Mouse (Mus musculus) intestine, embryonic 16.5 days (tissue): ENCODE results near the gene Lhx2. TPM values are rescaled to one million over a fixed set of nuclear protein-coding genes. Genes with fewer than 3 reads are reported as not detected.

ENCODE experiments used
- ATAC-seq: fragments of 200-750 bp; cut with Nextera tagmentation; 2 replicates; pipeline ENCODE4 v1.8.0; 2017; ENCODE audit warnings: moderate TSS enrichment, moderate library complexity
- H3K27ac ChIP-seq: fragments of 300-500 bp; sonication (generic); 2 replicates; pipeline ENCODE4 v1.5.1; 2014; ENCODE audit warnings: mild to moderate bottlenecking, low read length
- H3K27me3 ChIP-seq: fragments of 300-500 bp; sonication (generic); replicated peaks from 2 replicates; pipeline ENCODE4 v1.6.1; 2014; ENCODE audit warnings: low read length, control low read depth, mixed read lengths; ENCODE audit not compliant: control insufficient read depth, insufficient read depth
- H3K36me3 ChIP-seq: fragments of 300-500 bp; sonication (generic); 2 replicates; pipeline ENCODE4 v1.6.1; 2014; ENCODE audit warnings: low read length, control low read depth; ENCODE audit not compliant: control insufficient read depth, insufficient read depth
- H3K4me1 ChIP-seq: fragments of 300-500 bp; sonication (generic); 2 replicates; pipeline ENCODE4 v1.6.1; 2014; ENCODE audit warnings: low read length, control low read depth, mixed read lengths; ENCODE audit not compliant: control insufficient read depth, insufficient read depth
- H3K4me2 ChIP-seq: fragments of 300-500 bp; sonication (generic); 2 replicates; pipeline ENCODE4 v1.6.1; 2014; ENCODE audit warnings: low read depth, low read length, control low read depth
- H3K4me3 ChIP-seq: fragments of 300-500 bp; sonication (generic); 2 replicates; pipeline ENCODE4 v1.5.1; 2014; ENCODE audit warnings: mild to moderate bottlenecking, low read length
- H3K9ac ChIP-seq: fragments of 300-500 bp; sonication (generic); 2 replicates; pipeline ENCODE4 v1.6.1; 2014; ENCODE audit warnings: low read depth, low read length
- H3K9me3 ChIP-seq: fragments of 300-500 bp; sonication (generic); 2 replicates; pipeline ENCODE4 v1.6.1; 2016; ENCODE audit warnings: low read length, control low read depth; ENCODE audit not compliant: control insufficient read depth
- WGBS: fragments of 180-500 bp; shearing (Covaris S2); extraction: QIAGEN DNeasy Blood & Tissue Kit; methylation state at CpG from one replicate; pipeline ENCODE4 v1.1.7; 2014; 5-methylcytosine and 5-hydroxymethylcytosine counted together
- polyA plus RNA-seq: library from polyadenylated mRNA; unstranded; fragments of >200 nt; fragmentation: Nextera tagmentation; extraction: Ambion mirVana; gene quantifications from 2 replicates; pipeline ENCODE4 v1.2.1, GENCODE M21; 2015

The Lhx2 gene
- polyA plus RNA-seq, 1 experiment from 2014 or later, result 0.05 TPM

GRCm38 (mm10) chr2:38343573-38343972, 4.5 kb downstream of the Lhx2 start:
- WGBS, result 21% methylated on average over 1 of the region's 1 CpGs
- H3K9me3 ChIP-seq, result no peaks in the 10 kb centered on the region
- H3K4me1 ChIP-seq, result peaks cover 17% of the 10 kb centered on the region

GRCm38 (mm10) chr2:38344727-38345126, 5.6 kb downstream of the Lhx2 start:
- H3K4me3 ChIP-seq, result no peak overlapping the region
- no peaks in the 10 kb centered on the region for H3K36me3 ChIP-seq
- no peak overlapping the region for H3K9ac ChIP-seq
- ATAC-seq, result no peak
- no peaks in the 10 kb centered on the region for H3K9me3 ChIP-seq
- no peak overlapping the region for H3K4me2 ChIP-seq
- peaks cover 77% of the 10 kb centered on the region for H3K27me3 ChIP-seq
- peaks cover 6% of the 10 kb centered on the region for H3K4me1 ChIP-seq
- H3K27ac ChIP-seq, result no peak overlapping the region

More at GRCm38 (mm10) chr2:38343573-38343972, 4.5 kb downstream of the Lhx2 start:
- Histone ChIP-seq H3K4me2 (no peak overlapping the region), H3K4me3 (no peak overlapping the region), H3K27me3 (peaks cover 77% of the 10 kb centered on the region), H3K36me3 (no peaks in the 10 kb centered on the region), H3K27ac (no peak overlapping the region), H3K9ac (no peak overlapping the region)
- no peak for ATAC-seq

DNA sequence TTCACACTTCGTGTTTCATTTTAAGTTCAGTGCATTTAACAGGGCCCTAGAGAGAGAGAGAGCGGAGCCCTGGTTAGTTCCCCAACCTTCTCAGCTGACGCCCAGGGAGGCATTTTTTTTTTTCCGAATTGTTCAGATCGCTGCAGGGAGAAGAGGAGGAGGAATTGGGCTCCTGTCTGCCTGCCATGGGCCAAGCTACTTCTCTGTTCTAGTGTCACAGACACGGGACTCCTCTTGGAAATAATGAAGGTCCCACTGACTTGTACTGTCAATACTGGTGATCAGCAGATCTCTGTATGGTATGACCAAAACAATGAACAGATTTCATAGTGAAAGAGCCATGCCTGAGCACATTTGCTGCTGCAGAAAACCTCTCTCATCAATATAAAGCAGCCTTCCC, 7.3 kb downstream of the Lhx2 start:
- WGBS, result under 1% methylated on average over 6 of the region's 6 CpGs

GRCm38 (mm10) chr2:38346881-38347764, 8.0 kb downstream of the Lhx2 start:
- Histone ChIP-seq H3K27ac (no peak overlapping the region), H3K4me1 (peaks cover 25% of the 10 kb centered on the region), H3K27me3 (peaks cover 79% of the 10 kb centered on the region), H3K4me2 (no peak overlapping the region), H3K36me3 (no peaks in the 10 kb centered on the region), H3K9me3 (no peaks in the 10 kb centered on the region), H3K4me3 (no peak overlapping the region), H3K9ac (no peak overlapping the region)
- 1% methylated on average over 15 of the region's 15 CpGs for WGBS
- no peak for ATAC-seq

More for the DNA sequence above, 7.3 kb downstream of the Lhx2 start:
- no peaks in the 10 kb centered on the region for H3K9me3 ChIP-seq
- H3K27me3 ChIP-seq, result peaks cover 77% of the 10 kb centered on the region
- H3K4me1 ChIP-seq, result peaks cover 18% of the 10 kb centered on the region
- H3K4me2 ChIP-seq, result no peak overlapping the region
- no peak overlapping the region for H3K9ac ChIP-seq
- H3K27ac ChIP-seq, result no peak overlapping the region
- no peaks in the 10 kb centered on the region for H3K36me3 ChIP-seq
- H3K4me3 ChIP-seq, result no peak overlapping the region
- ATAC-seq, result no peak

- Histone ChIP-seq H3K4me2 (peak overlapping the region; percentile 30; the same call in 1 of the 2 replicates), H3K36me3 (no peaks in the 10 kb centered on the region), H3K4me3 (peak overlapping the region; percentile 24; the same call in 1 of the 2 replicates), H3K27ac (no peak overlapping the region), H3K9ac (no peak overlapping the region), H3K9me3 (no peaks in the 10 kb centered on the region), H3K4me1 (peaks cover 27% of the 10 kb centered on the region), H3K27me3 (peaks cover 87% of the 10 kb centered on the region)
- no peak for ATAC-seq
- WGBS, result under 1% methylated on average over 54 of the region's 54 CpGs
Observed at GRCm38 (mm10) chr2:38347811-38348551, 8.9 kb downstream of the Lhx2 start.

GRCm38 (mm10) chr2:38348660-38349420, 9.8 kb downstream of the Lhx2 start:
- Histone ChIP-seq H3K27ac (no peak overlapping the region), H3K27me3 (peaks cover 90% of the 10 kb centered on the region), H3K36me3 (no peaks in the 10 kb centered on the region), H3K9me3 (no peaks in the 10 kb centered on the region), H3K4me1 (peaks cover 27% of the 10 kb centered on the region), H3K4me2 (no peak overlapping the region), H3K4me3 (no peak overlapping the region), H3K9ac (no peak overlapping the region)
- ATAC-seq, result no peak
- WGBS, result 2% methylated on average over 19 of the region's 19 CpGs

- Histone ChIP-seq H3K4me1 (peaks cover 27% of the 10 kb centered on the region), H3K27me3 (peaks cover 91% of the 10 kb centered on the region), H3K4me2 (peak overlapping the region; percentile 77; the same call in 1 of the 2 replicates), H3K4me3 (no peak overlapping the region), H3K9ac (no peak overlapping the region), H3K27ac (no peak overlapping the region), H3K9me3 (no peaks in the 10 kb centered on the region), H3K36me3 (no peaks in the 10 kb centered on the region)
- ATAC-seq, result no peak
- 6% methylated on average over 12 of the region's 12 CpGs for WGBS
Observed at GRCm38 (mm10) chr2:38349447-38350350, 10.6 kb downstream of the Lhx2 start.

- ATAC-seq, result peak; percentile 41
- 0 out of 2 replicates have a peak overlapping the region, but pooled peaks have one; percentile 16 for H3K9ac ChIP-seq
- WGBS, result under 1% methylated on average over 13 of the region's 13 CpGs
Observed at GRCm38 (mm10) chr2:38350386-38350785, 11.3 kb downstream of the Lhx2 start.

More at GRCm38 (mm10) chr2:38350386-38350785, 11.3 kb downstream of the Lhx2 start:
- peak overlapping the region; percentile 45 for H3K4me3 ChIP-seq
- H3K4me1 ChIP-seq, result peaks cover 27% of the 10 kb centered on the region
- no peak overlapping the region for H3K27ac ChIP-seq
- H3K4me2 ChIP-seq, result peak overlapping the region; percentile 77
- H3K36me3 ChIP-seq, result no peaks in the 10 kb centered on the region
- H3K9me3 ChIP-seq, result no peaks in the 10 kb centered on the region
- H3K27me3 ChIP-seq, result peaks cover 90% of the 10 kb centered on the region
